Mouse (Mus musculus) embryonic facial prominence, embryonic 15.5 days (tissue): ENCODE data around the gene Pacsin2. TPM values are rescaled to one million over a fixed set of nuclear protein-coding genes. Genes with fewer than 3 reads are reported as not detected.
A peak's percentile ranks its signal among the peaks of the same experiment; 100 is the strongest.
"Not testable (repeated sequence)": the region's sequence is repeated elsewhere in the genome, so short reads cannot be mapped to it uniquely, and the experiment has no call there.

ENCODE experiments used
- ATAC-seq: fragments of 200-750 bp; cut with Nextera tagmentation; 2 replicates; pipeline ENCODE4 v1.8.0; 2017; ENCODE audit warnings: low read depth, moderate TSS enrichment; ENCODE audit not compliant: insufficient number of reproducible peaks, low FRiP score, low TSS enrichment
- H3K27ac ChIP-seq: fragments of 300-500 bp; sonication (generic); replicated peaks from 2 replicates; pipeline ENCODE4 v1.5.1; 2015; ENCODE audit warnings: mild to moderate bottlenecking, inconsistent platforms
- H3K27me3 ChIP-seq: fragments of 300-500 bp; sonication (generic); 2 replicates; pipeline ENCODE4 v1.6.1; 2015; ENCODE audit warnings: inconsistent platforms
- H3K36me3 ChIP-seq: fragments of 300-500 bp; sonication (generic); 2 replicates; pipeline ENCODE4 v1.6.1; 2015; ENCODE audit warnings: mild to moderate bottlenecking, inconsistent platforms
- H3K4me1 ChIP-seq: fragments of 300-500 bp; sonication (generic); 2 replicates; pipeline ENCODE4 v1.6.1; 2015; ENCODE audit warnings: inconsistent platforms
- H3K4me2 ChIP-seq: fragments of 300-500 bp; sonication (generic); replicated peaks from 2 replicates; pipeline ENCODE4 v1.6.1; 2015; ENCODE audit warnings: mild to moderate bottlenecking, inconsistent platforms
- H3K4me3 ChIP-seq: fragments of 300-500 bp; sonication (generic); replicated peaks from 2 replicates; pipeline ENCODE4 v1.5.1; 2015; ENCODE audit warnings: mild to moderate bottlenecking, inconsistent platforms
- H3K9ac ChIP-seq: fragments of 300-500 bp; sonication (generic); 2 replicates; pipeline ENCODE4 v1.6.1; 2015; ENCODE audit warnings: inconsistent platforms
- H3K9me3 ChIP-seq: fragments of 300-500 bp; sonication (generic); replicated peaks from 2 replicates; pipeline ENCODE4 v1.6.1; 2016; ENCODE audit warnings: inconsistent platforms
- WGBS: fragments of 180-500 bp; shearing (Covaris S2); methylation state at CpG from one replicate; pipeline ENCODE4 v1.1.7; 2015; 5-methylcytosine and 5-hydroxymethylcytosine counted together
- polyA plus RNA-seq: library from polyadenylated mRNA; unstranded; fragments of >200 nt; fragmentation: Nextera tagmentation; extraction: Ambion mirVana; gene quantifications from 2 replicates; pipeline ENCODE4 v1.2.1, GENCODE M21; 2015

Gene Pacsin2
- polyA plus RNA-seq, 1 experiment from 2014 or later: 67.1 TPM

DNA sequence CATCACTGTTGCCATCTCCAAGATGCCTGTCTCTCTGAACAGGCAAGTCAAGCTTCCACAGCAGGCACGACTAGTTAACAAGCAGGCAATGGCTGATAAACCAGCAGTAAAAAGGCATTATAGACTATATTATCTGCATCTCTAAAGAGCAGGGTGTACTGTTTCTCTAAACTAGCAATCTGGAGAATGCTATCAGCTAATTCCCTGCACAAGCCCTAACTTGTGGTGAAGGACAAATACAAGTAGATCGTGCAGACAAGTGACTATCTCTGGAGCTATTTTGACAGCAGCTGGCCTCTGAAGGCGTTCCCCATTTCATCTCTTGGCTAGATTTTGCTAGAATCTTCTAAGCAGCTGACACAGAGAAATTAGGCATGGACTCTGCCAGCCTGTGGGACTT, 100.2 kb downstream of the Pacsin2 start:
- Histone ChIP-seq H3K36me3 (no peaks in the 10 kb centered on the region), H3K27ac (no peak overlapping the region), H3K4me2 (no peak overlapping the region), H3K9me3 (no peaks in the 10 kb centered on the region), H3K4me3 (no peak overlapping the region), H3K9ac (no peak overlapping the region), H3K27me3 (no peaks in the 10 kb centered on the region), H3K4me1 (0 out of 2 replicates have a peak, but pooled peaks cover 10% of the 10 kb centered on the region)
- 55% methylated on average over 3 of the region's 3 CpGs for WGBS
- ATAC-seq: no peak

GRCm38 (mm10) chr15:83362813-83363212, 101.6 kb downstream of the Pacsin2 start:
- WGBS: 67% methylated on average over 1 of the region's 1 CpGs
- not testable (repeated sequence) for H3K4me3 ChIP-seq, H3K9me3 ChIP-seq, H3K4me2 ChIP-seq, H3K4me1 ChIP-seq, ATAC-seq, H3K27me3 ChIP-seq, H3K36me3 ChIP-seq, H3K27ac ChIP-seq, H3K9ac ChIP-seq

DNA sequence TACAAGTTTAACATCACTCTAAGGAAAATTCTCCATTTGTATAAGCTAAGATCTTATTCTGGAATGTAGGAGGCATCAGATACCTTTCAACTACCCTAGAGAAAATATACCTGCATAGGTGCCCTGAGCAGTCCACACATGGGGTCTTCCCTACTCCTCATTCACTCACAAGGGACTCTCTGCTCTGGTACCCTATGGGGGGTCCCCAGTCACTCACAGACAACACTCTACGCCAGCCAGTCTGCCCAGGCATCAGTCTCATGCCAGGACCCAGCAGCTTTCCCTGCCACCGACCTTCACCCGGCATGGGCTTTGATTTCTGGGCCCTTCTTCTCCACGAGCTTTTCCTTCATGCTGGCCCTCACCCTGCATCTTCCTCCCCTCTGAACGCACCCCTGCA, 103.5 kb downstream of the Pacsin2 start:
- H3K9me3 ChIP-seq, H3K9ac ChIP-seq, H3K36me3 ChIP-seq, H3K4me2 ChIP-seq, H3K27ac ChIP-seq, ATAC-seq, H3K4me3 ChIP-seq, H3K27me3 ChIP-seq, H3K4me1 ChIP-seq: not testable (repeated sequence)
- 68% methylated on average over 5 of the region's 5 CpGs for WGBS

DNA sequence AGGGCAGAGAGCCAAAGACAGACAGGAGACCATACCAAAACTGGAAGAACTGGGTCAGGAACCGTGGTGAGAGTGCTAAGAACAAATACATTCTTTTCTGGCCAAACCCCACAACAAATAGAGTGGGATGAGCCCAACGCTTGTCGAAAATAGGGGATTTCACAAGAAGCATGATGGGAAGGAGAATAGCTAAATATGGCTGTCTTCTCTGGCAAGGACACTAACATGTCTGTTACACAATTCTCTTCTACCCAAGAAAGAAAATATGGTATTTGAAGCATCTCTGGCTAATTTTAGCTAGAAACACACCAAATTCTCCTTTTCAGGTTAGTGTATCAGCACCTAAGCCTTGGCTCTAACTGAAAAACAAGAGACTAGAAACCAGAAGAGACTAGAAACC, 104.3 kb downstream of the Pacsin2 start:
- WGBS: 75% methylated on average over 3 of the region's 3 CpGs
- H3K4me2 ChIP-seq: no peak overlapping the region
- no peak for ATAC-seq
- H3K36me3 ChIP-seq: no peaks in the 10 kb centered on the region
- H3K4me1 ChIP-seq: no peaks in the 10 kb centered on the region
- H3K9me3 ChIP-seq: no peaks in the 10 kb centered on the region
- H3K4me3 ChIP-seq: no peak overlapping the region
- no peak overlapping the region for H3K9ac ChIP-seq
- no peaks in the 10 kb centered on the region for H3K27me3 ChIP-seq
- H3K27ac ChIP-seq: no peak overlapping the region

- Histone ChIP-seq H3K36me3 (no peaks in the 10 kb centered on the region), H3K27me3 (no peaks in the 10 kb centered on the region), H3K4me1 (no peaks in the 10 kb centered on the region), H3K9ac (no peak overlapping the region), H3K27ac (no peak overlapping the region), H3K4me3 (no peak overlapping the region), H3K4me2 (no peak overlapping the region), H3K9me3 (no peaks in the 10 kb centered on the region)
- WGBS: 91% methylated on average over 1 of the region's 1 CpGs
- ATAC-seq: no peak
These were observed 105.9 kb downstream of the Pacsin2 start for GRCm38 (mm10) chr15:83358476-83358875.

GRCm38 (mm10) chr15:83351546-83351945, 112.9 kb downstream of the Pacsin2 start:
- no peak overlapping the region for H3K27ac ChIP-seq
- peaks cover 25% of the 10 kb centered on the region for H3K4me1 ChIP-seq
- no peaks in the 10 kb centered on the region for H3K9me3 ChIP-seq
- H3K27me3 ChIP-seq: no peaks in the 10 kb centered on the region
- H3K9ac ChIP-seq: no peak overlapping the region
- no peaks in the 10 kb centered on the region for H3K36me3 ChIP-seq
- 90% methylated on average over 4 of the region's 4 CpGs for WGBS
- no peak for ATAC-seq
- no peak overlapping the region for H3K4me3 ChIP-seq
- H3K4me2 ChIP-seq: no peak overlapping the region

DNA sequence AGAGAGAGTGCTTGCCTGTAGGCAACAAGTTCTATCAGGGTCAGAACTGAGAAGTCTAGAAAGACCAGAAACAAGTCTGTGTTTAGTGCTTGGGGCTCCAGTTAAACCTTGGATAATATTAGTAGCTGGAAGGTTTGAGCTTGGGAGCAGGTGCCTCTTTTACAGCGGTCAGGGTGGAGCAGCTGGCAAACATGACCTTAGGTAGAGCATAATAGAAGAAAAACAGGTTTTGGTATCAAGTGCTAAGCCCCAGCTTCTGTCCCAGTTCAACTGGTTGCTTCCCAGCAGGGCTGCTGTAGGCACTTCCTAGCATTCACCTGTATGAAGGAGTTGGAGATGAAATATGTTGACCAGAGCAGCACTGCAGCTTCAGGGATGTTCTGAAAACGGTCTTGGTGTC, 113.5 kb downstream of the Pacsin2 start:
- no peak for ATAC-seq
- Histone ChIP-seq H3K4me1 (peaks cover 25% of the 10 kb centered on the region), H3K36me3 (peaks cover 3% of the 10 kb centered on the region; the same call in 1 of the 2 replicates), H3K4me2 (peak overlapping the region; percentile 76; the same call in 1 of the 2 replicates), H3K9me3 (no peaks in the 10 kb centered on the region), H3K9ac (0 out of 2 replicates have a peak overlapping the region, but pooled peaks have one; percentile 47), H3K4me3 (peak overlapping the region; percentile 85; the same call in 1 of the 2 replicates), H3K27me3 (no peaks in the 10 kb centered on the region), H3K27ac (peak overlapping the region; percentile 63)
- WGBS: 54% methylated on average over 2 of the region's 2 CpGs

DNA sequence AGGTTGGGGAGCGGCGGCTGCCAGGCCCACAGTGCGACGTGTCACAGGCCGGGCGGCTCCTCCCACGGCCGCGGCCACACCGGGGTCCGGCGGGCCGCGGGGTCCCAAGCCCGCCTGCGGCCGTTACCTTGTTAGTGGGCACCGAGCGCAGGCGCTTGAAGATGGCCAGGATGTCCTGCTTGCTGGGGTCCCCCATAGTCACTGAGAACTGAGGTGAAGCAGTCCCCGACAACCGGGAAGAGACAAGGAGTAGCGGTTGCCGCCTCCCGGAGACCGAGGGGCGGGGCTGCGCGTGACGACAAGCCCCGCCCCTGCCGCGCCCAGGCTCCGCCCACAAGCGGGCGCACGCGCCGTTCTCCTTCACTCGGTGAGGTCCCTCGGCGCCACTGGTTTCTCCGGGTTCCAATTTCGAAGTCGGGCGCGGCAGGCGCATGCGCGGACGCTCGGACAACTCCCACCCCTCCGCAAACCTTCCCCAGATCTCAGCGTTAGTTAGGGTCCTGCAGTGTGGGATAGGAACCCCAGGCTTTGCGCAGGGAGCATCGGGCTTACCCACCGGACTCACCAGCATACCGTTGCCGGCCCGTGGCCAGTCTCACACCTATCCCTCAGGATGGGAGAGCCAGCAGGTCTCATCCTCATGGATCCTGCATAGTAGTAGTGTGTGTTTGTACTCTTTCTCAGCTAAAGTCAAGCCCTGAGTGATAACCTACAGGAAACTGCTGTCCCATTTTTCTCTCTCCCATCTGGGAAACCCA, 114.3 kb downstream of the Pacsin2 start, which contains the start of gene Arfgap3:
Gene Arfgap3 (minus strand): TSS at position 294 of the 758 bp plus-strand sequence.
- peak within 1 kb of the TSS; percentile 76 for H3K4me2 ChIP-seq
- no peaks in the 10 kb centered on the region for H3K9me3 ChIP-seq
- H3K27ac ChIP-seq: peak within 1 kb of the TSS; percentile 63
- H3K36me3 ChIP-seq: peaks cover 4% of the 10 kb centered on the region; the same call in 1 of the 2 replicates
- H3K9ac ChIP-seq: peak within 1 kb of the TSS; percentile 81
- peak within 1 kb of the TSS; percentile 85 for H3K4me3 ChIP-seq
- H3K27me3 ChIP-seq: no peaks in the 10 kb centered on the region
- peaks cover 25% of the 10 kb centered on the region for H3K4me1 ChIP-seq
- WGBS: under 1% methylated on average over 60 of the region's 60 CpGs
- peak; percentile 90 for ATAC-seq

GRCm38 (mm10) chr15:83349225-83349953, 115.0 kb downstream of the Pacsin2 start:
- Histone ChIP-seq H3K27ac (peak overlapping the region; percentile 63; the same call in 1 of the 2 replicates), H3K4me2 (peak overlapping the region; percentile 76)
- ATAC-seq: peak; percentile 30

GRCm38 (mm10) chr15:83348747-83349146, 115.7 kb downstream of the Pacsin2 start:
- Histone ChIP-seq H3K4me3 (peak overlapping the region; percentile 85), H3K9ac (no peak overlapping the region), H3K27me3 (no peaks in the 10 kb centered on the region), H3K4me1 (peaks cover 25% of the 10 kb centered on the region), H3K27ac (no peak overlapping the region), H3K36me3 (peaks cover 4% of the 10 kb centered on the region; the same call in 1 of the 2 replicates), H3K4me2 (peak overlapping the region; percentile 76), H3K9me3 (no peaks in the 10 kb centered on the region)
- WGBS: 52% methylated on average over 4 of the region's 4 CpGs
- no peak for ATAC-seq

More at GRCm38 (mm10) chr15:83349225-83349953, 115.0 kb downstream of the Pacsin2 start:
- Histone ChIP-seq H3K9me3 (no peaks in the 10 kb centered on the region), H3K4me3 (peak overlapping the region; percentile 85), H3K36me3 (peaks cover 4% of the 10 kb centered on the region; the same call in 1 of the 2 replicates), H3K27me3 (no peaks in the 10 kb centered on the region), H3K4me1 (peaks cover 25% of the 10 kb centered on the region), H3K9ac (peak overlapping the region; percentile 81)
- 15% methylated on average over 8 of the region's 8 CpGs for WGBS

DNA sequence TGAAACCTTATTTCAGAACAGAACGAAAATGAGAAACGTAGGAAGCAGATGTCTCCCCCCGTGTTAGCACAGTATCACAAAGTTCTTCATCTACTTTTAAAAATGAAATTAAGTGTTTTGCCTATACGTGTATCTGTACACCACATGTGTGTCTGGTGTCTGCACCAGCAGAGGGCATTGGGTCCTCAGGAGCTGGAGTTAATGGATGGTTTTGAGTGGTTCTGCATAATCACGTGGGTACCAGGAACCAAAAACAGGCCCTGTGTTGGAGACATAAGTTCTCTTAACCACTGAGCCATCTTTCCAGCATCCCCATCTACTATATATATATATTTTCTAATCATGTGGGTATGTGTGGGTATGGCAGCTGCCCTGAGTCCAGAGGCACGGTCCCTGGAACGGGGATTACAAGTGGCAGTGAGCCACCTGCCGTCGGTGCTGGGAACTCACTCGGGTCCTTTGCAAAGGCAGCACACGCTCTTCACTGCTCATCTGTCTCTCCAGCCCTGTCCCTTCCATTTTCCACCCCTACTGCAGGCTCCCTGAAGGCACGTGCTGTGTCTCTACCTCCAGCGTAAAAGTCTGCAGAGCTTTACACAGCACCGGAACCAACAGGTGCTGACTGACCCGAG, 118.4 kb downstream of the Pacsin2 start:
- peaks cover 15% of the 10 kb centered on the region; the same call in 1 of the 2 replicates for H3K36me3 ChIP-seq
- H3K4me2 ChIP-seq: no peak overlapping the region
- no peak overlapping the region for H3K27ac ChIP-seq
- H3K4me3 ChIP-seq: no peak overlapping the region
- H3K9ac ChIP-seq: no peak overlapping the region
- ATAC-seq: no peak
- 84% methylated on average over 15 of the region's 15 CpGs for WGBS
- no peaks in the 10 kb centered on the region for H3K9me3 ChIP-seq
- H3K27me3 ChIP-seq: no peaks in the 10 kb centered on the region
- peaks cover 25% of the 10 kb centered on the region for H3K4me1 ChIP-seq
